8 mouse cellular contexts compared by ENCODE assay signal in genomic region chr11:59182864-59183331, GRCm38 (mm10). TPM values are rescaled to one million over a fixed set of nuclear protein-coding genes. Genes with fewer than 3 reads are reported as not detected.
A peak's percentile ranks its signal among the peaks of the same experiment; 100 is the strongest.
DNase-seq lines count a peak whose midpoint lies in the region; ATAC-seq and TF ChIP-seq lines count a peak whose summit lies in the region.

Gjc2 (minus strand) TSS chr11:59183213.

- no peaks in the 10 kb centered on the region for H3K27me3 ChIP-seq in cerebellum, adult 2 months (ENCODE audit: control insufficient read depth, insufficient read depth, low read length)

- TF ChIP-seq CTCF in cerebellum, adult 2 months (IDR thresholded peaks at IDR 0.05; ENCODE audit: borderline replicate concordance, insufficient read depth, low read depth, low read length), result no peak
- TF ChIP-seq CTCF in layer of hippocampus, adult 2 months (conservative IDR thresholded peaks at IDR 0.05), result no peak; the same call in 1 of the 2 replicates

- ATAC-seq in megakaryocyte, adult 5-6 weeks (ENCODE audit: poor library complexity, severe bottlenecking), result no peak

- DNase-seq in cerebellum, adult 2 months, result peak; percentile 50 to 57
- DNase-seq in cerebellum, adult 9-11 months, result no peak
- DNase-seq in NIH3T3 (ENCODE audit: low read depth), result peak; percentile 45
- DNase-seq in heart, adult 9 months (ENCODE audit: low spot score in 2 of 2), result peak; percentile 72 to 73
- DNase-seq in layer of hippocampus, adult 2 months (ENCODE audit: low spot score in 2 of 2), result no peak
- DNase-seq in ovary, postnatal 10 days (ENCODE audit: low spot score), result peak; percentile 60
- DNase-seq in thymus, postnatal 36 days, result no peak

- TF ChIP-seq POLR2A in cerebellum, adult 2 months (IDR thresholded peaks at IDR 0.05; ENCODE audit: borderline replicate concordance, insufficient read depth, low read length), result no peak

- peak within 1 kb of the TSS; percentile 72 for H3K27ac ChIP-seq in cerebellum, adult 2 months (ENCODE audit: insufficient read depth, low read length)
- peak within 1 kb of the TSS; percentile 81 for H3K27ac ChIP-seq in layer of hippocampus, adult 2 months

- WGBS in cerebellum, adult 2 months, result 2% methylated on average over 3 of the region's 3 CpGs

- no peak within 1 kb of the TSS for H3K4me3 ChIP-seq in cerebellum, adult 2 months (replicated peaks; ENCODE audit: insufficient read depth, low read depth, low read length)
- peak within 1 kb of the TSS; percentile 5 for H3K4me3 ChIP-seq in layer of hippocampus, adult 2 months

- peaks cover 13% of the 10 kb centered on the region for H3K4me1 ChIP-seq in cerebellum, adult 2 months (ENCODE audit: control insufficient read depth, insufficient read depth, low read length)

RNA-seq across cellular contexts. Expression of gene Gjc2, which starts in this region (rescaled TPM):
- polyA plus RNA-seq in cerebellum, adult 2 months (2012; rRNA removed), result 47.5 and 57.1 TPM in 2 replicates
- 10 to 100 TPM; 10.2 to 10.8 TPM for total RNA-seq in layer of hippocampus, adult 2 months (2021)
- not detected in 2 replicates for total RNA-seq in megakaryocyte, adult 5-6 weeks (2015)
- not detected in 2 replicates for total RNA-seq in megakaryocyte, adult 5-6 weeks (2017)

Comparison
In these comparisons a context has a peak if more than half of its experiments do, and no peak if none do; other contexts are left out.
1. RNA of gene Gjc2 (total RNA-seq): 10.2 to 10.8 TPM in layer of hippocampus, adult 2 months; not detected in megakaryocyte, adult 5-6 weeks; every median in the first group is over 10 times any median in the second.
2. DNase-seq: peak in cerebellum, adult 2 months (2 of 2), NIH3T3 (single experiment), heart, adult 9 months (2 of 2) and ovary, postnatal 10 days (single experiment); none in cerebellum, adult 9-11 months (single experiment), layer of hippocampus, adult 2 months (0 of 2) and thymus, postnatal 36 days (0 of 2).